Mouse (Mus musculus): ENCODE results near the gene Kif3b.

DNA sequence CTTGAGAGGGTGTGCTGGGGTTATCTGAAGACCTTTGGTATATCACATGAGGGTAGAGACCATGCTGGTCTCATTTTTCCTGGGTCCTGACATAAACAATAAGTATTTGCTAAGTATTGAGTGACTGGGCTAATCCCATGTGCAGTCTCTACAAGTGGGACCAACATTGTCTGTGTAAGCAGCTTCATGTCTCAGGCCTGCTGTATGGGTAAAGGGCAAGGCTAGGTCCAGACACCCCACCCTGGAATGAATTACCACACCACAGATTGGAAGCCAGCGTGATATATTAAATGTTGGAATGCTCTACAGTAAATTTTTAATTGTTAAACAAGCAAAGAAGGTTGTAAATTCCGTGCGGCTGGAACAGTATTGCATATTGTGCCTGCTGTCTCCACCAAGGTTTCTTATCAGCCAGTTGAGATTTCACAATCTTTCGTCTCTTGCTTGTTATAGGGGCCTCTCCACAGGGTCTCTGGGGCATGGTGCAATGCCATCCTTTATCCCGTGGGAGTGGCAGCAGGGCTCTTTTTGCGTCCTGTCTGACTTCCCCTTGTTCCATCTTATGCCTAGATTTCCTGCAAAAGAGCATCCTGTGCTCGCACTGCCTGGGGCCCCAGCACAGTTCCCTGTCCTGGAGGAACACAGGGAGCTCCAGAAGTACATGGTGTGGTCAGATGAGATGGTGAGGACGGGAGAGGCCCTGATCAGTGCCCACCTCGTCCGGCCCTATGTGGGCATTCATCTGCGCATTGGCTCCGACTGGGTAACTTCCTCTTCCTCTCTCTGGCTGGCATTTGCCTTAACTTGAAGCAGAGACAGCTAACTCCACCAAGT lies 32.0 kb upstream of the Kif3b start:
- no peak for TF ChIP-seq CTCF (IDR thresholded peaks at IDR 0.05)
- TF ChIP-seq POLR2A (IDR thresholded peaks at IDR 0.05; ENCODE audit: insufficient read depth, low read depth, low read length) = no peak

All from heart, adult 2 months (tissue).